ENCODE assay signal across 17 mouse cellular contexts in the genomic region with DNA sequence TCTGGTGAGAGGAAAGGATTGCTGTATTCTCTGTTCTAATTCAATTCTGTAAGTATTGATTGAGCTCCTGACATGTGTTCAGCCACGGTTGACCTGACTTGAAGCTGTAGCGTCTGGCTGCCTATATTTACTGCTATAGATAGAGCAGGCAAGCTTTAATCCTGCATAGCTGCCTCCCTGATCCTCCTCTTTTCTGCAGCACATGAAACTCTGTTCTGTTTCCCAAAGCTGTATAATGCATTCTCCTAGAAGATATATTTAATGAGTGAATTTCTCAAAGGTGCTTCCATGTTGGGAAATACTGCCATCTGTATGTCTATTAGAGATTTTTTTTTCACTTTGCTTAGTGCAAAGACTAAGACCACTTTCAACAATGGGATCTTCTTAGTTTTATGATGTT.
A peak's percentile ranks its signal among the peaks of the same experiment; 100 is the strongest.
DNase-seq lines count a peak whose midpoint lies in the region; ATAC-seq and TF ChIP-seq lines count a peak whose summit lies in the region.
"Had no signal": no experiment of that assay in that cellular context is flagged by ENCODE, and none has a peak within 500 bp of the region (broad histone marks: within the 10 kb centered on the region; RNA-seq: fewer than 3 reads in every experiment).

No protein-coding gene starts in this region.

- no peaks in the 10 kb centered on the region for H3K4me1 ChIP-seq in forebrain, embryonic 11.5 days (replicated peaks; ENCODE audit: control insufficient read depth, insufficient read depth, low read length)
- no peaks in the 10 kb centered on the region for H3K4me1 ChIP-seq in forebrain, embryonic 10.5 days
- H3K4me1 ChIP-seq in midbrain, embryonic 11.5 days (ENCODE audit: control insufficient read depth, insufficient read depth, low read length): no peaks in the 10 kb centered on the region
- peaks cover 3% of the 10 kb centered on the region; the same call in 1 of the 2 replicates for H3K4me1 ChIP-seq in midbrain, embryonic 10.5 days
- H3K4me1 ChIP-seq in forebrain, embryonic 14.5 days (ENCODE audit: control insufficient read depth, insufficient read depth, low read length): no peaks in the 10 kb centered on the region
- no peaks in the 10 kb centered on the region for H3K4me1 ChIP-seq in midbrain, postnatal 0 days (ENCODE audit: insufficient read depth, low read length)
- H3K4me1 ChIP-seq: embryonic facial prominence, embryonic 15.5 days; hindbrain, embryonic 10.5 days; neural tube, embryonic 13.5 days had no signal

- no peak overlapping the region for H3K4me2 ChIP-seq in forebrain, embryonic 11.5 days (ENCODE audit: low read depth, low read length, severe bottlenecking)
- no peak overlapping the region for H3K4me2 ChIP-seq in midbrain, embryonic 11.5 days
- no peak overlapping the region for H3K4me2 ChIP-seq in forebrain, embryonic 14.5 days (ENCODE audit: low read length)
- no peak overlapping the region for H3K4me2 ChIP-seq in midbrain, postnatal 0 days (ENCODE audit: low read depth, low read length, poor library complexity, severe bottlenecking)
- H3K4me2 ChIP-seq: embryonic facial prominence, embryonic 15.5 days; neural tube, embryonic 13.5 days had no signal

- 48% methylated on average over 2 of the region's 2 CpGs for WGBS in forebrain, embryonic 11.5 days
- WGBS in forebrain, embryonic 10.5 days: 59% methylated on average over 2 of the region's 2 CpGs
- WGBS in midbrain, embryonic 11.5 days: 44% methylated on average over 2 of the region's 2 CpGs
- 39% methylated on average over 2 of the region's 2 CpGs for WGBS in midbrain, embryonic 10.5 days
- 58% methylated on average over 2 of the region's 2 CpGs for WGBS in forebrain, embryonic 14.5 days
- WGBS in midbrain, postnatal 0 days: 26% methylated on average over 2 of the region's 2 CpGs

- H3K27me3 ChIP-seq in forebrain, embryonic 11.5 days (ENCODE audit: control insufficient read depth, insufficient read depth, low read length): no peaks in the 10 kb centered on the region
- no peaks in the 10 kb centered on the region for H3K27me3 ChIP-seq in forebrain, embryonic 10.5 days (ENCODE audit: poor library complexity, severe bottlenecking)
- no peaks in the 10 kb centered on the region for H3K27me3 ChIP-seq in midbrain, embryonic 11.5 days (ENCODE audit: control insufficient read depth, insufficient read depth, low read length)
- no peaks in the 10 kb centered on the region for H3K27me3 ChIP-seq in midbrain, embryonic 10.5 days (ENCODE audit: low read depth, poor library complexity, severe bottlenecking)
- H3K27me3 ChIP-seq in forebrain, embryonic 14.5 days (replicated peaks; ENCODE audit: control insufficient read depth, insufficient read depth, low read length): no peaks in the 10 kb centered on the region
- no peaks in the 10 kb centered on the region for H3K27me3 ChIP-seq in midbrain, postnatal 0 days (ENCODE audit: insufficient read depth, low read length)
- H3K27me3 ChIP-seq: embryonic facial prominence, embryonic 15.5 days; neural tube, embryonic 13.5 days had no signal

- peak; percentile 56 for TF ChIP-seq CTCF in midbrain, postnatal 0 days (IDR thresholded peaks at IDR 0.05)

- no peak overlapping the region for H3K4me3 ChIP-seq in forebrain, embryonic 11.5 days (ENCODE audit: low read depth, low read length)
- no peak overlapping the region for H3K4me3 ChIP-seq in forebrain, embryonic 10.5 days
- H3K4me3 ChIP-seq in midbrain, embryonic 11.5 days (ENCODE audit: low read depth, low read length): no peak overlapping the region
- H3K4me3 ChIP-seq in midbrain, embryonic 10.5 days: no peak overlapping the region
- no peak overlapping the region for H3K4me3 ChIP-seq in forebrain, embryonic 14.5 days (ENCODE audit: low read depth, low read length)
- no peak overlapping the region for H3K4me3 ChIP-seq in midbrain, postnatal 0 days (ENCODE audit: low read depth, low read length)
- H3K4me3 ChIP-seq: embryonic facial prominence, embryonic 15.5 days; hindbrain, embryonic 10.5 days; neural tube, embryonic 13.5 days had no signal

- no peak for DNase-seq in forebrain, embryonic 11.5 days (ENCODE audit: low spot score)
- DNase-seq in forebrain, embryonic 10.5 days (ENCODE audit: extremely low spot score, low spot score): no peak
- no peak for DNase-seq in midbrain, embryonic 11.5 days (ENCODE audit: low spot score, missing footprints)
- DNase-seq in midbrain, embryonic 10.5 days (ENCODE audit: low spot score): no peak
- DNase-seq in forebrain, embryonic 14.5 days (ENCODE audit: low spot score): peak; percentile 46
- peak; percentile 40 for DNase-seq in midbrain, postnatal 0 days (ENCODE audit: low spot score)
- DNase-seq in thymus, postnatal 10 days (ENCODE audit: low spot score in 2 of 2): no peak
- DNase-seq in lung, postnatal 4 days: no peak
- DNase-seq: cerebellum, adult 11 months; cerebellum, postnatal 36 days; heart, adult 11 months; kidney, postnatal 36 days had no signal

- ATAC-seq in forebrain, embryonic 11.5 days (replicated peaks; ENCODE audit: low FRiP score): peak; percentile 72
- ATAC-seq in midbrain, embryonic 11.5 days (ENCODE audit: low FRiP score): peak; percentile 68; the same call in 1 of the 2 replicates
- 0 out of 2 replicates have a peak, but pooled peaks have one; percentile 50 for ATAC-seq in forebrain, embryonic 14.5 days
- ATAC-seq in midbrain, postnatal 0 days (ENCODE audit: low FRiP score): peak; percentile 44; the same call in 1 of the 2 replicates
- ATAC-seq: activated CD4-positive, CD25-positive, alpha-beta regulatory T cell, adult 4 months; intestine, postnatal 0 days had no signal

- no peak overlapping the region for H3K9ac ChIP-seq in forebrain, embryonic 11.5 days (ENCODE audit: low read length)
- H3K9ac ChIP-seq in midbrain, embryonic 11.5 days (ENCODE audit: low read length): no peak overlapping the region
- H3K9ac ChIP-seq in forebrain, embryonic 14.5 days (ENCODE audit: low read length): no peak overlapping the region
- H3K9ac ChIP-seq in midbrain, postnatal 0 days (replicated peaks; ENCODE audit: low read length, poor library complexity, severe bottlenecking): no peak overlapping the region
- H3K9ac ChIP-seq: embryonic facial prominence, embryonic 15.5 days; neural tube, embryonic 13.5 days had no signal

- H3K36me3 ChIP-seq in forebrain, embryonic 11.5 days (ENCODE audit: control insufficient read depth, insufficient read depth, low read length): no peaks in the 10 kb centered on the region
- no peaks in the 10 kb centered on the region for H3K36me3 ChIP-seq in forebrain, embryonic 10.5 days (replicated peaks)
- H3K36me3 ChIP-seq in midbrain, embryonic 11.5 days (ENCODE audit: control insufficient read depth, insufficient read depth, low read length): no peaks in the 10 kb centered on the region
- H3K36me3 ChIP-seq in midbrain, embryonic 10.5 days: no peaks in the 10 kb centered on the region
- no peaks in the 10 kb centered on the region for H3K36me3 ChIP-seq in forebrain, embryonic 14.5 days (ENCODE audit: control insufficient read depth, insufficient read depth, low read length)
- H3K36me3 ChIP-seq in midbrain, postnatal 0 days (ENCODE audit: insufficient read depth, low read length): no peaks in the 10 kb centered on the region
- H3K36me3 ChIP-seq: embryonic facial prominence, embryonic 15.5 days; hindbrain, embryonic 10.5 days; neural tube, embryonic 13.5 days had no signal

- H3K9me3 ChIP-seq in forebrain, embryonic 11.5 days (ENCODE audit: control insufficient read depth, low read length): no peaks in the 10 kb centered on the region
- H3K9me3 ChIP-seq in forebrain, embryonic 10.5 days: no peaks in the 10 kb centered on the region
- H3K9me3 ChIP-seq in midbrain, embryonic 11.5 days (ENCODE audit: control insufficient read depth, low read length): no peaks in the 10 kb centered on the region
- H3K9me3 ChIP-seq in midbrain, embryonic 10.5 days (replicated peaks): no peaks in the 10 kb centered on the region
- no peaks in the 10 kb centered on the region for H3K9me3 ChIP-seq in forebrain, embryonic 14.5 days (replicated peaks; ENCODE audit: control insufficient read depth, low read length)
- no peaks in the 10 kb centered on the region for H3K9me3 ChIP-seq in midbrain, postnatal 0 days (ENCODE audit: low read length)
- H3K9me3 ChIP-seq: embryonic facial prominence, embryonic 15.5 days; hindbrain, embryonic 10.5 days; neural tube, embryonic 13.5 days had no signal

- no peak overlapping the region for H3K27ac ChIP-seq in forebrain, embryonic 11.5 days (ENCODE audit: low read depth, low read length)
- no peak overlapping the region for H3K27ac ChIP-seq in forebrain, embryonic 10.5 days
- H3K27ac ChIP-seq in midbrain, embryonic 11.5 days (ENCODE audit: low read depth, low read length): no peak overlapping the region
- H3K27ac ChIP-seq in midbrain, embryonic 10.5 days (replicated peaks): no peak overlapping the region
- no peak overlapping the region for H3K27ac ChIP-seq in forebrain, embryonic 14.5 days (ENCODE audit: low read depth, low read length)
- H3K27ac ChIP-seq in midbrain, postnatal 0 days (ENCODE audit: low read depth, low read length): no peak overlapping the region
- H3K27ac ChIP-seq: embryonic facial prominence, embryonic 15.5 days; hindbrain, embryonic 10.5 days; neural tube, embryonic 13.5 days had no signal

Comparison
In these comparisons a context has a peak if more than half of its experiments do, and no peak if none do; other contexts are left out.
1. DNase-seq: peak in forebrain, embryonic 14.5 days (single experiment) and midbrain, postnatal 0 days (single experiment); none in forebrain, embryonic 11.5 days (single experiment), forebrain, embryonic 10.5 days (single experiment), midbrain, embryonic 11.5 days (single experiment), midbrain, embryonic 10.5 days (single experiment), thymus, postnatal 10 days (0 of 2) and lung, postnatal 4 days (0 of 2).
2. Peak in every context shown above with its lines, with median percentiles within 50 percentile points of each other: ATAC-seq.